Mouse (Mus musculus) hindbrain, embryonic 15.5 days (tissue): ENCODE data around the gene Prdm12. TPM values are rescaled to one million over a fixed set of nuclear protein-coding genes. Genes with fewer than 3 reads are reported as not detected.
"Not testable (repeated sequence)": the region's sequence is repeated elsewhere in the genome, so short reads cannot be mapped to it uniquely, and the experiment has no call there.

Experiments used
- ATAC-seq: fragments of 200-750 bp; cut with Nextera tagmentation; 2 replicates; pipeline ENCODE4 v1.8.0; 2017; ENCODE audit warnings: low read depth, moderate number of reproducible peaks, moderate TSS enrichment; ENCODE audit not compliant: low FRiP score
- H3K27ac ChIP-seq: fragments of 300-500 bp; sonication (generic); replicated peaks from 2 replicates; pipeline ENCODE4 v1.5.1; 2015; ENCODE audit warnings: mild to moderate bottlenecking, inconsistent platforms
- H3K27me3 ChIP-seq: fragments of 300-500 bp; sonication (generic); 2 replicates; pipeline ENCODE4 v1.6.1; 2015; ENCODE audit warnings: control low read depth, inconsistent platforms
- H3K36me3 ChIP-seq: fragments of 300-500 bp; sonication (generic); 2 replicates; pipeline ENCODE4 v1.6.1; 2015; ENCODE audit warnings: control low read depth, inconsistent platforms
- H3K4me1 ChIP-seq: fragments of 300-500 bp; sonication (generic); replicated peaks from 2 replicates; pipeline ENCODE4 v1.6.1; 2015; ENCODE audit warnings: control low read depth, inconsistent platforms
- H3K4me2 ChIP-seq: fragments of 300-500 bp; sonication (generic); 2 replicates; pipeline ENCODE4 v1.6.1; 2015; ENCODE audit warnings: moderate library complexity, mild to moderate bottlenecking, inconsistent platforms
- H3K4me3 ChIP-seq: fragments of 300-500 bp; sonication (generic); 2 replicates; pipeline ENCODE4 v1.5.1; 2015; ENCODE audit warnings: mild to moderate bottlenecking, inconsistent platforms
- H3K9ac ChIP-seq: fragments of 300-500 bp; sonication (generic); 2 replicates; pipeline ENCODE4 v1.6.1; 2015; ENCODE audit warnings: inconsistent platforms
- H3K9me3 ChIP-seq: fragments of 300-500 bp; sonication (generic); 2 replicates; pipeline ENCODE4 v1.6.1; 2016; ENCODE audit warnings: control low read depth, inconsistent platforms
- WGBS: fragments of 180-500 bp; shearing (Covaris S2); methylation state at CpG from one replicate; pipeline ENCODE4 v1.1.7; 2015; 5-methylcytosine and 5-hydroxymethylcytosine counted together
- polyA plus RNA-seq: library from polyadenylated mRNA; unstranded; fragments of >200 nt; fragmentation: Nextera tagmentation; extraction: Ambion mirVana; gene quantifications from 2 replicates; pipeline ENCODE4 v1.2.1, GENCODE M21; 2015

Prdm12 gene
- polyA plus RNA-seq, 1 experiment from 2014 or later = 1.7 TPM

GRCm38 (mm10) chr2:31653971-31654853, 14.4 kb downstream of the Prdm12 start:
- H3K36me3 ChIP-seq = no peaks in the 10 kb centered on the region
- peak overlapping the region; percentile 67 for H3K27ac ChIP-seq
- peak overlapping the region; percentile 67 for H3K9ac ChIP-seq
- peak; percentile 95 for ATAC-seq
- H3K9me3 ChIP-seq = no peaks in the 10 kb centered on the region
- H3K4me3 ChIP-seq = peak overlapping the region; percentile 52
- peaks cover 89% of the 10 kb centered on the region for H3K27me3 ChIP-seq
- under 1% methylated on average over 85 of the region's 109 CpGs for WGBS
- H3K4me1 ChIP-seq = peaks cover 13% of the 10 kb centered on the region
- peak overlapping the region; percentile 87 for H3K4me2 ChIP-seq

- Histone ChIP-seq H3K4me3 (peak overlapping the region; percentile 52), H3K36me3 (no peaks in the 10 kb centered on the region), H3K4me1 (peaks cover 13% of the 10 kb centered on the region), H3K9ac (peak overlapping the region; percentile 67), H3K27ac (no peak overlapping the region), H3K27me3 (peaks cover 86% of the 10 kb centered on the region), H3K4me2 (peak overlapping the region; percentile 87), H3K9me3 (no peaks in the 10 kb centered on the region)
- 4% methylated on average over 22 of the region's 22 CpGs for WGBS
- 0 out of 2 replicates have a peak, but pooled peaks have one; percentile 4 for ATAC-seq
Observed at GRCm38 (mm10) chr2:31654854-31655559, 15.2 kb downstream of the Prdm12 start.

- WGBS = 90% methylated on average over 7 of the region's 7 CpGs
- H3K27ac ChIP-seq = no peak overlapping the region
- H3K4me3 ChIP-seq = no peak overlapping the region
- peaks cover 79% of the 10 kb centered on the region for H3K27me3 ChIP-seq
- H3K9me3 ChIP-seq = no peaks in the 10 kb centered on the region
- no peak for ATAC-seq
- peaks cover 13% of the 10 kb centered on the region for H3K4me1 ChIP-seq
- no peaks in the 10 kb centered on the region for H3K36me3 ChIP-seq
- H3K9ac ChIP-seq = no peak overlapping the region
- H3K4me2 ChIP-seq = no peak overlapping the region
Observed at GRCm38 (mm10) chr2:31656374-31656773, 16.5 kb downstream of the Prdm12 start.

GRCm38 (mm10) chr2:31662939-31663803, 23.3 kb downstream of the Prdm12 start:
- Histone ChIP-seq H3K4me2 (no peak overlapping the region), H3K27me3 (peaks cover 65% of the 10 kb centered on the region), H3K27ac (no peak overlapping the region), H3K4me1 (no peaks in the 10 kb centered on the region), H3K9me3 (no peaks in the 10 kb centered on the region), H3K4me3 (no peak overlapping the region), H3K36me3 (no peaks in the 10 kb centered on the region), H3K9ac (no peak overlapping the region)
- ATAC-seq = no peak
- WGBS = 78% methylated on average over 8 of the region's 8 CpGs

- no peak overlapping the region for H3K4me2 ChIP-seq
- H3K36me3 ChIP-seq = no peaks in the 10 kb centered on the region
- H3K27ac ChIP-seq = no peak overlapping the region
- H3K27me3 ChIP-seq = peaks cover 58% of the 10 kb centered on the region
- no peak overlapping the region for H3K9ac ChIP-seq
- 88% methylated on average over 1 of the region's 1 CpGs for WGBS
- H3K4me3 ChIP-seq = no peak overlapping the region
- H3K9me3 ChIP-seq = no peaks in the 10 kb centered on the region
- no peaks in the 10 kb centered on the region for H3K4me1 ChIP-seq
- no peak for ATAC-seq
Observed at GRCm38 (mm10) chr2:31663804-31664180, 24.0 kb downstream of the Prdm12 start.

GRCm38 (mm10) chr2:31667332-31667731, 27.5 kb downstream of the Prdm12 start:
- no peak overlapping the region for H3K27ac ChIP-seq
- ATAC-seq = no peak
- 31% methylated on average over 4 of the region's 4 CpGs for WGBS
- H3K27me3 ChIP-seq = peaks cover 37% of the 10 kb centered on the region
- peaks cover 12% of the 10 kb centered on the region for H3K4me1 ChIP-seq
- no peaks in the 10 kb centered on the region for H3K36me3 ChIP-seq
- no peaks in the 10 kb centered on the region for H3K9me3 ChIP-seq
- no peak overlapping the region for H3K4me2 ChIP-seq
- no peak overlapping the region for H3K4me3 ChIP-seq
- no peak overlapping the region for H3K9ac ChIP-seq

- Histone ChIP-seq H3K4me2 (peak within 1 kb of the TSS; percentile 94), H3K27me3 (peaks cover 13% of the 10 kb centered on the region; the same call in 1 of the 2 replicates), H3K36me3 (peaks cover 17% of the 10 kb centered on the region), H3K4me1 (peaks cover 13% of the 10 kb centered on the region), H3K27ac (peak within 1 kb of the TSS; percentile 59), H3K9me3 (no peaks in the 10 kb centered on the region), H3K9ac (peak within 1 kb of the TSS; percentile 68), H3K4me3 (peak within 1 kb of the TSS; percentile 64)
- WGBS = under 1% methylated on average over 27 of the region's 27 CpGs
- peak; percentile 98 for ATAC-seq
Observed at GRCm38 (mm10) chr2:31670551-31671035, 30.8 kb downstream of the Prdm12 start, which contains the start of gene Exosc2. TSS of gene Exosc2 (plus strand) at chr2:31670715.

GRCm38 (mm10) chr2:31678641-31679040, 38.8 kb downstream of the Prdm12 start:
- no peak overlapping the region for H3K27ac ChIP-seq
- ATAC-seq = no peak
- no peaks in the 10 kb centered on the region for H3K9me3 ChIP-seq
- H3K27me3 ChIP-seq = no peaks in the 10 kb centered on the region
- WGBS = 94% methylated on average over 6 of the region's 6 CpGs
- no peak overlapping the region for H3K4me2 ChIP-seq
- no peak overlapping the region for H3K9ac ChIP-seq
- no peak overlapping the region for H3K4me3 ChIP-seq
- peaks cover 57% of the 10 kb centered on the region for H3K36me3 ChIP-seq
- H3K4me1 ChIP-seq = no peaks in the 10 kb centered on the region

GRCm38 (mm10) chr2:31681051-31681707, 41.3 kb downstream of the Prdm12 start:
- H3K27ac ChIP-seq, H3K9ac ChIP-seq, H3K27me3 ChIP-seq, H3K9me3 ChIP-seq, ATAC-seq, H3K4me2 ChIP-seq, H3K4me3 ChIP-seq, H3K4me1 ChIP-seq: not testable (repeated sequence)
- H3K36me3 ChIP-seq = peaks cover 35% of the 10 kb centered on the region
- 86% methylated on average over 15 of the region's 15 CpGs for WGBS

GRCm38 (mm10) chr2:31681731-31682235, 41.9 kb downstream of the Prdm12 start:
- ATAC-seq = no peak

GRCm38 (mm10) chr2:31683666-31684065, 43.8 kb downstream of the Prdm12 start:
- no peak for ATAC-seq
- Histone ChIP-seq H3K4me2 (no peak overlapping the region), H3K36me3 (peaks cover 20% of the 10 kb centered on the region), H3K27ac (0 out of 2 replicates have a peak overlapping the region, but pooled peaks have one; percentile 36), H3K4me1 (peaks cover 7% of the 10 kb centered on the region; the same call in 1 of the 2 replicates), H3K27me3 (no peaks in the 10 kb centered on the region), H3K4me3 (no peak overlapping the region), H3K9me3 (no peaks in the 10 kb centered on the region), H3K9ac (no peak overlapping the region)
- 28% methylated on average over 2 of the region's 2 CpGs for whole genome bisulfite sequencing

More at GRCm38 (mm10) chr2:31681731-31682235, 41.9 kb downstream of the Prdm12 start:
- Histone ChIP-seq H3K27ac (no peak overlapping the region), H3K4me2 (no peak overlapping the region), H3K4me1 (no peaks in the 10 kb centered on the region), H3K36me3 (peaks cover 30% of the 10 kb centered on the region), H3K27me3 (no peaks in the 10 kb centered on the region), H3K9me3 (no peaks in the 10 kb centered on the region), H3K4me3 (no peak overlapping the region), H3K9ac (no peak overlapping the region)
- WGBS = 83% methylated on average over 6 of the region's 6 CpGs
